Mouse (Mus musculus) G1E (cell line): ENCODE measurements at regions not wholly inside any gene's neighbourhood (a gene's known extent, or its start where the extent isn't known, plus 50 kb on each side); places are given as distances from the start of the nearest gene placed in this dataset.

Source experiments
- ATAC-seq: 2 replicates; pipeline ENCODE4 v1.8.0; 2016; ENCODE audit warnings: mild to moderate bottlenecking; ENCODE audit not compliant: insufficient number of reproducible peaks, poor library complexity, low FRiP score, severe bottlenecking; ENCODE audit errors: extremely low read depth
- DNase-seq: peaks from one replicate; pipeline ENCODE4 v3.0.0; 2012; ENCODE audit warnings: low spot score
- H3K27me3 ChIP-seq: 2 replicates; pipeline ENCODE4 v1.6.1; 2012; ENCODE audit warnings: mild to moderate bottlenecking, low read length, inconsistent platforms; ENCODE audit not compliant: insufficient read depth
- H3K36me3 ChIP-seq: replicated peaks from 2 replicates; pipeline ENCODE3; 2012; ENCODE audit warnings: mild to moderate bottlenecking, inconsistent platforms
- H3K4me1 ChIP-seq: 2 replicates; pipeline ENCODE4 v1.6.1; 2012; ENCODE audit warnings: low read depth, low read length, inconsistent platforms, mixed read lengths; ENCODE audit not compliant: insufficient read depth
- H3K4me3 ChIP-seq: 2 replicates; pipeline ENCODE4 v1.5.1; 2012; ENCODE audit warnings: low read depth, mild to moderate bottlenecking, inconsistent platforms, low read length, moderate library complexity, mixed read lengths
- H3K9me3 ChIP-seq: replicated peaks from 2 replicates; pipeline ENCODE4 v1.6.1; 2012; ENCODE audit warnings: inconsistent platforms
- CTCF ChIP-seq: IDR thresholded peaks from 2 replicates; pipeline ENCODE4 v1.5.1; 2012; ENCODE audit warnings: low read depth, low read length, inconsistent platforms, mixed read lengths
- GATA1 ChIP-seq: IDR thresholded peaks from 2 replicates; pipeline ENCODE4 v1.6.1; 2012; ENCODE audit warnings: borderline replicate concordance, low read length, inconsistent platforms, mixed read lengths
- GATA2 ChIP-seq: IDR thresholded peaks from 2 replicates; pipeline ENCODE4 v1.6.1; 2012; ENCODE audit warnings: low read depth, low read length, inconsistent platforms, borderline replicate concordance
- POLR2AphosphoS5 ChIP-seq: IDR thresholded peaks from 2 replicates; pipeline ENCODE4 v1.6.1; 2012; ENCODE audit warnings: low read depth, low read length, inconsistent platforms; ENCODE audit not compliant: insufficient replicate concordance
- TAL1 ChIP-seq: conservative IDR thresholded peaks from 2 replicates; pipeline ENCODE4 v1.6.1; 2012; ENCODE audit warnings: low read depth, low read length, inconsistent platforms, mixed read lengths

GRCm38 (mm10) chr12:106559566-106559965 is 549.5 kb downstream of the Vrk1 start:
- no peaks in the 10 kb centered on the region for H3K36me3 ChIP-seq
- no peaks in the 10 kb centered on the region for H3K27me3 ChIP-seq
- H3K4me3 ChIP-seq, result 0 out of 2 replicates have a peak overlapping the region, but pooled peaks have one; percentile 21
- ATAC-seq (no peak), DNase-seq (no peak)
- TF ChIP-seq CTCF, result no peak
- no peak for TF ChIP-seq POLR2AphosphoS5
- no peak for TF ChIP-seq GATA2
- no peak for TF ChIP-seq TAL1
- TF ChIP-seq GATA1, result no peak
- H3K9me3 ChIP-seq, result peaks cover 68% of the 10 kb centered on the region
- H3K4me1 ChIP-seq, result no peaks in the 10 kb centered on the region

GRCm38 (mm10) chr12:106565263-106565681 is 555.2 kb downstream of the Vrk1 start:
- Histone ChIP-seq H3K36me3 (no peaks in the 10 kb centered on the region), H3K4me1 (no peaks in the 10 kb centered on the region), H3K9me3 (peaks cover 70% of the 10 kb centered on the region), H3K27me3 (no peaks in the 10 kb centered on the region), H3K4me3 (no peak overlapping the region)
- no peak for DNase-seq
- TF ChIP-seq TAL1, result no peak
- TF ChIP-seq POLR2AphosphoS5, result no peak
- no peak for TF ChIP-seq CTCF
- no peak for TF ChIP-seq GATA2
- no peak for TF ChIP-seq GATA1
- ATAC-seq, result no peak

- no peaks in the 10 kb centered on the region for H3K4me1 ChIP-seq
- H3K9me3 ChIP-seq, result peaks cover 74% of the 10 kb centered on the region
- H3K27me3 ChIP-seq, result no peaks in the 10 kb centered on the region
- TF ChIP-seq TAL1 (no peak), POLR2AphosphoS5 (no peak), CTCF (no peak), GATA2 (no peak), GATA1 (no peak)
- DNase-seq (no peak), ATAC-seq (no peak)
- H3K4me3 ChIP-seq, result no peak overlapping the region
- H3K36me3 ChIP-seq, result no peaks in the 10 kb centered on the region
Observed at GRCm38 (mm10) chr12:106566361-106566760, 556.3 kb downstream of the Vrk1 start.

GRCm38 (mm10) chr12:106567116-106567515 is 557.1 kb downstream of the Vrk1 start:
- peaks cover 74% of the 10 kb centered on the region for H3K9me3 ChIP-seq
- DNase-seq, result no peak
- peak overlapping the region; percentile 31; the same call in 1 of the 2 replicates for H3K4me3 ChIP-seq
- TF ChIP-seq POLR2AphosphoS5 (no peak), GATA2 (no peak), TAL1 (no peak), GATA1 (no peak), CTCF (no peak)
- H3K4me1 ChIP-seq, result no peaks in the 10 kb centered on the region
- H3K36me3 ChIP-seq, result no peaks in the 10 kb centered on the region
- no peak for ATAC-seq
- no peaks in the 10 kb centered on the region for H3K27me3 ChIP-seq

GRCm38 (mm10) chr12:106568541-106569085 is 558.6 kb downstream of the Vrk1 start:
- H3K4me1 ChIP-seq, result no peaks in the 10 kb centered on the region
- H3K36me3 ChIP-seq, result no peaks in the 10 kb centered on the region
- no peaks in the 10 kb centered on the region for H3K27me3 ChIP-seq
- TF ChIP-seq TAL1 (no peak), GATA1 (no peak), GATA2 (no peak)
- H3K4me3 ChIP-seq, result no peak overlapping the region; the same call in 1 of the 2 replicates
- ATAC-seq (peak; percentile 12; the same call in 1 of the 2 replicates), DNase-seq (no peak)
- H3K9me3 ChIP-seq, result peaks cover 86% of the 10 kb centered on the region

- Histone ChIP-seq H3K36me3 (no peaks in the 10 kb centered on the region), H3K4me3 (no peak overlapping the region), H3K9me3 (peaks cover 83% of the 10 kb centered on the region), H3K4me1 (no peaks in the 10 kb centered on the region), H3K27me3 (no peaks in the 10 kb centered on the region)
- ATAC-seq, result no peak
- DNase-seq, result no peak
- TF ChIP-seq GATA1 (no peak), POLR2AphosphoS5 (no peak), GATA2 (no peak), TAL1 (no peak), CTCF (no peak)
Observed at GRCm38 (mm10) chr12:106572956-106573355, 562.9 kb downstream of the Vrk1 start.

GRCm38 (mm10) chr12:106582760-106583159 is 572.7 kb downstream of the Vrk1 start:
- H3K36me3 ChIP-seq, result no peaks in the 10 kb centered on the region
- ATAC-seq (no peak), DNase-seq (no peak)
- no peak overlapping the region for H3K4me3 ChIP-seq
- TF ChIP-seq CTCF (no peak), TAL1 (no peak), GATA1 (no peak), GATA2 (no peak), POLR2AphosphoS5 (no peak)
- no peaks in the 10 kb centered on the region for H3K27me3 ChIP-seq
- peaks cover 85% of the 10 kb centered on the region for H3K9me3 ChIP-seq
- no peaks in the 10 kb centered on the region for H3K4me1 ChIP-seq
